Mouse (Mus musculus) myocyte (in vitro differentiated cells): ENCODE data around the gene Hoxa6.

Source experiments
- E2F4 ChIP-seq: IDR thresholded peaks from one replicate; pipeline ENCODE4 v1.6.1; 2011; ENCODE audit warnings: mild to moderate bottlenecking, control low read depth, moderate library complexity; ENCODE audit not compliant: insufficient read depth
- MAX ChIP-seq: IDR thresholded peaks from one replicate; pipeline ENCODE4 v1.6.1; 2011; ENCODE audit warnings: low read depth, mild to moderate bottlenecking, control low read depth
- POLR2A ChIP-seq: IDR thresholded peaks from one replicate; pipeline ENCODE4 v1.6.1; 2011; ENCODE audit warnings: low read depth, mild to moderate bottlenecking, control low read depth, moderate library complexity; ENCODE audit not compliant: insufficient read length
- TCF12 ChIP-seq: IDR thresholded peaks from one replicate; pipeline ENCODE4 v1.6.1; 2011; ENCODE audit warnings: mild to moderate bottlenecking, control low read depth; ENCODE audit not compliant: poor library complexity, insufficient read depth, severe bottlenecking

GRCm38 (mm10) chr6:52252775-52253376, 44.4 kb upstream of the Hoxa6 start:
- TF ChIP-seq POLR2A (peak; percentile 36), TCF12 (no peak), MAX (no peak), E2F4 (no peak)
